Mouse (Mus musculus): Measurements from ENCODE around the gene Satl1.
"Not testable (repeated sequence)": the region's sequence is repeated elsewhere in the genome, so short reads cannot be mapped to it uniquely, and the experiment has no call there.

GRCm38 (mm10) chrX:112370577-112371410 lies 35.8 kb downstream of the Satl1 start:
- not testable (repeated sequence) for TF ChIP-seq CTCF (IDR thresholded peaks at IDR 0.05); POLR2A (IDR thresholded peaks at IDR 0.05; ENCODE audit: insufficient read depth, low read depth, low read length); EP300 (IDR thresholded peaks at IDR 0.05; ENCODE audit: insufficient read depth, low read depth, low read length)

All from heart, adult 2 months (tissue).